Mouse (Mus musculus): ENCODE results near the gene Brd3. TPM values are rescaled to one million over a fixed set of nuclear protein-coding genes. Genes with fewer than 3 reads are reported as not detected.

Brd3 gene
- polyA plus RNA-seq, 1 experiment from 2014 or later, result 134 TPM

DNA sequence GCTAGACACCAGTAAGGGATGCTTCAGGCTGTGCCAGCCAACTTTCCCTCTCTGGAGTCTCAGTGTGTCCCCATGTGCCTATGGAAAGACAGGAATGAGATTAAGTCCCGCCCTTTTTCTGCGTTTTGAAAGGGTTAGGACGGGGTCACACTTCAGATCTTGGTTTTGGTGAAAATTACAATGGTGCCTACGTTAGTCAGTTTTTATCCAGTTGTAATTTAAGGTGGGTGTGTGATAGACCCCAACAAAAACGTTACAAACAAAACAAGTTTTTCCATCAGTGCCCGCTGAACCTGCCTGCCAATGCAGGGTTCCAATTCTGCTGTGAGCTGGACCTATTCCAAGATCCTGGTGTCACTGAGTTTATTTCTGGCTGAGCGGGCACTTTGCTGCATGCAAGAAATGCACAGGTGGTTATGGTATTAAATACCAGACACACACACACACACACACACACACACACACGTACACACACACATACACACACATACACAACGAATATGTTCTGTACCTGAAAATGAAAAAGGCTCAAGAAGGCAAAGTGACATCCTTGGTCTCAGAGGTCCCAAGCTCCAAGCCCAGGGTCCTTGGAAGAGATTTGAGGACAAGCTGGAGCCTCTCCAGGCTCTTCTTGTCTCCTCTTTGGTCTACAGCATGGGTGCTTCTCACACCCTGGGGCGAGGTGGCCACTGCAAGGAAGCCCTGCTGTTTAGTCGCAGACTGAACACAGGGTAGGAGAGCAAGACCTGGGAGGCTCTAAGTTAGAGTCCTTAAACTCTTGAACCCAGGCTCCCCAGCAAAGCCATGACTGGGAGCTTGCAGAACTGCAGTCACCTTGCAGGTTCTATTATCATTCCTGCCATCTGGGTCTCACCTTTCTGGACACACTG, 30.9 kb downstream of the Brd3 start:
- 30% methylated on average over 11 of the region's 11 CpGs for WGBS
- Histone ChIP-seq H3K36me3 (0 out of 2 replicates have a peak, but pooled peaks cover 8% of the 10 kb centered on the region), H3K4me3 (peak overlapping the region; percentile 98), H3K27ac (peak overlapping the region; percentile 91), H3K4me1 (peaks cover 38% of the 10 kb centered on the region), H3K27me3 (no peaks in the 10 kb centered on the region), H3K4me2 (replicated peaks) (peak overlapping the region; percentile 61), H3K9me3 (replicated peaks) (no peaks in the 10 kb centered on the region), H3K9ac (peak overlapping the region; percentile 68)
- ATAC-seq (ENCODE audit: low FRiP score), result no peak

- ATAC-seq (ENCODE audit: low FRiP score), result peak; percentile 99
- Histone ChIP-seq H3K4me1 (peaks cover 46% of the 10 kb centered on the region), H3K27me3 (no peaks in the 10 kb centered on the region), H3K27ac (peak overlapping the region; percentile 97), H3K4me2 (replicated peaks) (peak overlapping the region; percentile 95), H3K9ac (peak overlapping the region; percentile 97), H3K9me3 (replicated peaks) (no peaks in the 10 kb centered on the region), H3K36me3 (0 out of 2 replicates have a peak, but pooled peaks cover 9% of the 10 kb centered on the region), H3K4me3 (peak overlapping the region; percentile 98)
- under 1% methylated on average over 54 of the region's 96 CpGs for WGBS
Observed at GRCm38 (mm10) chr2:27475495-27476302, 31.8 kb downstream of the Brd3 start.

GRCm38 (mm10) chr2:27474621-27475484, 32.6 kb downstream of the Brd3 start:
- Histone ChIP-seq H3K27ac (peak overlapping the region; percentile 97), H3K4me1 (peaks cover 54% of the 10 kb centered on the region), H3K27me3 (no peaks in the 10 kb centered on the region), H3K36me3 (0 out of 2 replicates have a peak, but pooled peaks cover 9% of the 10 kb centered on the region), H3K9ac (peak overlapping the region; percentile 97), H3K9me3 (replicated peaks) (no peaks in the 10 kb centered on the region), H3K4me3 (peak overlapping the region; percentile 98), H3K4me2 (replicated peaks) (peak overlapping the region; percentile 95)
- ATAC-seq (ENCODE audit: low FRiP score), result peak; percentile 45
- WGBS, result under 1% methylated on average over 84 of the region's 84 CpGs

DNA sequence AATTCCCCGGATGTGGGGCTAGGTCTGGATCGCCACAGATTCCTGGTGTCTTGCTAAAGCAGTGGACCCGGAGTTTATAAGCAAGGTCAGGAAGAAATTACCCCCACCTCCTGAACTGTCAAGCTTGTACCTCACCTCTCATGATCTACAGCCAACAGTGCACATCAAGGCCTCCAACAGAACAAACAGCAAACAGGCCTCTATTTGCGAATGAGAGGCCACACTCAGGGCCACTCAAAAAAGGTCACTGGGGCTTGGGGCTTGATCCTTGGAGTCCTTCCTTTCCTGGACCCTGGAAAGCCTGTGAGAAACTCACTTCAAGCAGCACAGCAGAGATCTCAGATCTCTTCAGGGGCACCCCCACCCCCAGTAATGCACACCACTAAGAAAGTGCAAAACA, 33.6 kb downstream of the Brd3 start:
- H3K4me2 ChIP-seq (replicated peaks), result peak overlapping the region; percentile 95
- no peaks in the 10 kb centered on the region for H3K9me3 ChIP-seq (replicated peaks)
- H3K4me3 ChIP-seq, result peak overlapping the region; percentile 98
- 0 out of 2 replicates have a peak, but pooled peaks cover 10% of the 10 kb centered on the region for H3K36me3 ChIP-seq
- peaks cover 64% of the 10 kb centered on the region for H3K4me1 ChIP-seq
- H3K27ac ChIP-seq, result no peak overlapping the region
- no peaks in the 10 kb centered on the region for H3K27me3 ChIP-seq
- H3K9ac ChIP-seq, result peak overlapping the region; percentile 97
- WGBS, result 34% methylated on average over 4 of the region's 4 CpGs
- no peak for ATAC-seq (ENCODE audit: low FRiP score)

DNA sequence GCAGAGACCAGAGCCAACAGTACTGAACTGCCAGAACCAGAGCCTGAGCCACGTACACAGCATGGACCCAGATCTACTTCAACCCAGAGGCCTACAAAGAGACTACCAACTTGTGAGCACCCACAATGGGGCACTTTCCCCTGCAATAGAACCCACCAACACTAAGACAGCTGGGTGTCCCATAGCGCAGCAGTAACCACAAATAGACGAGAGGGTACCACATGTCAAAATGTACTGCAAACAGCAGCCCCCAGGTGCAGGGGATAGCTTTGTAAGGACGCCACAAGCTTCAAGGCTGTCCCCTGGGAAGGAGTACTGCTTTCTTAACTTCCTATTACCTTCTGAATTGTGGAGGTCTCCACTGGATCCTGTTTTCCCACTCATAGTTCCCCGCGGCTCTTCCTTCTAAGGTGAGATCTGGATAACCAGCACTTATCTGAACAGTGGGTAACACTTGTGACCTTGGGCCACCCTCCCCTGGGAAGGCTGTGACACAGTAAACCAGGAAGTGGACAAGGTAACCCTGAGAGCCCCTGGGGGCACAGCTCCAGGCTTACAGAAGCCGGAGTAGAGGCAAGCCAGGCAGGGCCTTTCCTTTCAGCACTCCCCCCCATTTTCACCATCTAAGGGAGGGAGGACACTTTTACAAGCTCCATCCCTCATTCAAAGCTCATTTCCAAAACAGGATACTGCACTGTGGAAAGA, 34.2 kb downstream of the Brd3 start:
- peak overlapping the region; percentile 98 for H3K4me3 ChIP-seq
- peak overlapping the region; percentile 95 for H3K4me2 ChIP-seq (replicated peaks)
- H3K27me3 ChIP-seq, result no peaks in the 10 kb centered on the region
- 74% methylated on average over 7 of the region's 7 CpGs for WGBS
- no peaks in the 10 kb centered on the region for H3K9me3 ChIP-seq (replicated peaks)
- no peak for ATAC-seq (ENCODE audit: low FRiP score)
- H3K4me1 ChIP-seq, result peaks cover 67% of the 10 kb centered on the region
- H3K9ac ChIP-seq, result peak overlapping the region; percentile 97
- no peak overlapping the region for H3K27ac ChIP-seq
- H3K36me3 ChIP-seq, result peaks cover 15% of the 10 kb centered on the region

DNA sequence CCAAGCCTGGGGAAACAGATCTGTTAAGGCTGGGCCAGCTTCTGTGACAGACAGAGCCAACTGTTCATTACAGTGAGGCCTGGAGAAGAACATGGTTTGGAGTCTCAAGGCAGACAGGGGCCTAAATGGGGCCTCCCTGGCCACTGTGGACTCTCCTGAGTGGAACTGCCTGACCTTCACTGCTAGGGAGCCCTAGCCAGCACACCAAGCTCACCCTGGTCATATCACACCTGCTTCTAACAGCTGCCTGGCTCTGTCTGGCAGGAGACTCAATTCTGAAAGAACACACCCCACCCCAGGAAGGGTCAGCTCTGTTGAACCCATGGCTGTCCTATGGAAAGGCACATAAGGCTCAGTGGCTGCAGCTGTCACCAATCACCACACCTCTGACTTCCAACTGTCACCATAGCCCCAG, 36.3 kb downstream of the Brd3 start:
- H3K4me1 ChIP-seq, result peaks cover 67% of the 10 kb centered on the region
- H3K4me3 ChIP-seq, result no peak overlapping the region
- H3K9me3 ChIP-seq (replicated peaks), result no peaks in the 10 kb centered on the region
- H3K36me3 ChIP-seq, result peaks cover 24% of the 10 kb centered on the region
- no peak overlapping the region for H3K27ac ChIP-seq
- H3K9ac ChIP-seq, result no peak overlapping the region
- H3K27me3 ChIP-seq, result no peaks in the 10 kb centered on the region
- H3K4me2 ChIP-seq (replicated peaks), result no peak overlapping the region
- ATAC-seq (ENCODE audit: low FRiP score), result no peak

DNA sequence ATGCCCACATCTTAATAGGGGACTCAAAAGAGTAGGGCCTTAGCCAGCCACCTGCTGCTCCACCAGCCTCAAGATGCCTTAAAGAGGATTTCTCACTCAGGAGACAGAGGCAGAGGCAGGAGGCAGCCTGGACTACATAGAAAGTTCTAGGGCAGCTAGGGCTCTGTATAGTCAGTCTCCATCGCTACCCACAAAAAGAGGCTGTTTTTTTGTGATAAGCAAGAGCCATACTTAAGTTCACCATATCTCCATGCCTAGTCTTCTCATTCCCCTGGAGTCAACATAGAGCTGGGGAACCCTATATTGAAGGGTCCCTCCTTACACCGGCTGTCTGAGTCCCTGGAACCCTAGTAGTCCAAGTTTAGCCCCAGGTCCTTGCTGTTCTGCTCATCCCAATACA, 36.9 kb downstream of the Brd3 start:
- no peak overlapping the region for H3K4me2 ChIP-seq (replicated peaks)
- no peak overlapping the region for H3K4me3 ChIP-seq
- no peak overlapping the region for H3K9ac ChIP-seq
- H3K36me3 ChIP-seq, result peaks cover 30% of the 10 kb centered on the region
- no peak for ATAC-seq (ENCODE audit: low FRiP score)
- 100% methylated on average over 2 of the region's 2 CpGs for WGBS
- H3K4me1 ChIP-seq, result peaks cover 65% of the 10 kb centered on the region
- no peak overlapping the region for H3K27ac ChIP-seq
- no peaks in the 10 kb centered on the region for H3K27me3 ChIP-seq
- H3K9me3 ChIP-seq (replicated peaks), result no peaks in the 10 kb centered on the region

GRCm38 (mm10) chr2:27469991-27470355, 37.5 kb downstream of the Brd3 start:
- H3K36me3 ChIP-seq, result peaks cover 30% of the 10 kb centered on the region
- no peak overlapping the region for H3K27ac ChIP-seq
- whole genome bisulfite sequencing, result 78% methylated on average over 3 of the region's 3 CpGs
- ATAC-seq (ENCODE audit: low FRiP score), result no peak
- no peak overlapping the region for H3K4me3 ChIP-seq
- H3K27me3 ChIP-seq, result no peaks in the 10 kb centered on the region
- H3K4me1 ChIP-seq, result peaks cover 65% of the 10 kb centered on the region
- no peak overlapping the region for H3K9ac ChIP-seq
- H3K4me2 ChIP-seq (replicated peaks), result no peak overlapping the region
- H3K9me3 ChIP-seq (replicated peaks), result no peaks in the 10 kb centered on the region

- H3K36me3 ChIP-seq, result peaks cover 33% of the 10 kb centered on the region
- no peak overlapping the region for H3K27ac ChIP-seq
- H3K4me2 ChIP-seq (replicated peaks), result no peak overlapping the region
- no peak overlapping the region for H3K4me3 ChIP-seq
- H3K4me1 ChIP-seq, result peaks cover 65% of the 10 kb centered on the region
- 78% methylated on average over 4 of the region's 4 CpGs for WGBS
- no peaks in the 10 kb centered on the region for H3K9me3 ChIP-seq (replicated peaks)
- no peak for ATAC-seq (ENCODE audit: low FRiP score)
- H3K27me3 ChIP-seq, result no peaks in the 10 kb centered on the region
- H3K9ac ChIP-seq, result no peak overlapping the region
Observed at GRCm38 (mm10) chr2:27469292-27469990, 38.0 kb downstream of the Brd3 start.

DNA sequence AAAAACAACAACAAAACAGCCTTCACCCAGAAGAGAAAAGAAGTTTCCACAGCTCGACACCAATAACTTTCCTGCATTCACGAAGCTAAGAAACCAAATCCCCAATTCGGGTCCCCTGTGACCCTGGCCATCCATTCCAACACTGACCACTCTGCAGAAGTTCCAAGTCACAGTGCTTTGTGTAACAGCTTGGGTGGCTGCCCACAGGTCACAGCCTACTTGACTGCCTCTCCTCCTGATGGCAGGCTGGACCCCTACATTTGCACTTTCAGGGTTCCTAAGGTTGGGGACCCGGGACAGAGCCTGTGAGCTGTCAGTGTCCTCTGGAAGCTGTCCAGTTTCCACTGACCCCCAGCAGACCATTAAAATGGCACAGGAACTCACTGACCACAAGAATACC, 44.6 kb downstream of the Brd3 start:
- Histone ChIP-seq H3K36me3 (peaks cover 80% of the 10 kb centered on the region), H3K9ac (no peak overlapping the region), H3K9me3 (replicated peaks) (no peaks in the 10 kb centered on the region), H3K27ac (no peak overlapping the region), H3K4me3 (no peak overlapping the region), H3K4me2 (replicated peaks) (no peak overlapping the region), H3K27me3 (no peaks in the 10 kb centered on the region), H3K4me1 (peaks cover 3% of the 10 kb centered on the region; the same call in 1 of the 2 replicates)
- WGBS, result 94% methylated on average over 4 of the region's 4 CpGs
- no peak for ATAC-seq (ENCODE audit: low FRiP score)

Data from hindbrain, embryonic 12.5 days (tissue).